Mouse (Mus musculus): ENCODE measurements at regions not wholly inside any gene's neighbourhood (a gene's known extent, or its start where the extent isn't known, plus 50 kb on each side); places are given as distances from the start of the nearest gene placed in this dataset.
A peak's percentile ranks its signal among the peaks of the same experiment; 100 is the strongest.

DNA sequence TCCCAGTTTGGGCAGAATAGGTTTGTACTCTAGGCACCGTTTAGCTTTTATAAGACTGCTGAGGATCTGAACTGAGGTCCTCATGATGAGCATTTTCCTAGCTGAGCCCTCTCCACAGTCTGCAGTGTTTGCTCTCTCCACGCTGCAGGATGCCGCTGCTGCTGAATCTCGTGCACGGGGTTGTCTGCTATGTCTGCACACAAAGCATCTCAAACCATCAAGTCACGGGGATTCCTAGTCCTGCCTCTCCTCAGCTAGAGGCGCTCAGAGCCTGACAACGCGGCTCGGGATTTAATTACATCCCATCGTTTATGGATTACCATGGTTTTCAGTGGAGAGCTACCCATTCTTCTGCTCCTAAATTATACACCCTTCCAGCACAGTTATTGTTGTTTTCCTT is 175.6 kb downstream of the Rnf144b start:
- DNase-seq, result no peak

DNA sequence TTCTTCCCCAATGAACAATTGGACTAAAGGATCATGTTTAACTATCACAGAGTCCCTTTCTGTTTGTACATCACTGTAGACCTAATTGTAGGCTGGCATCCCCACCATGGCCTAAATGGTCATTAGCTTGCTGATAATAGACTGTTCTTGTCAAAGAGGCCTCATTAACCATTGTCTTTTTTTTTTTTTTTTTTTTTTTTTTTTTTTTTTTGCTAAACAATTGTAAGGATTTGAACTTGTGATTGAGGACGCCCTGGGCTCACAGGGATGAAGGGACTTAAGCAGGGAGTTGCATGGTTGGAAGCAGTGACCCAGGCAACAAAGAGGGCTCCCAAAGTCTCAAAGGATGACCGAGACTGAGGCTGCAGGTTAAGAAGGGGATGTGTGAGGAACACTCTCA is 178.0 kb downstream of the Rnf144b start:
- DNase-seq, result no peak

DNA sequence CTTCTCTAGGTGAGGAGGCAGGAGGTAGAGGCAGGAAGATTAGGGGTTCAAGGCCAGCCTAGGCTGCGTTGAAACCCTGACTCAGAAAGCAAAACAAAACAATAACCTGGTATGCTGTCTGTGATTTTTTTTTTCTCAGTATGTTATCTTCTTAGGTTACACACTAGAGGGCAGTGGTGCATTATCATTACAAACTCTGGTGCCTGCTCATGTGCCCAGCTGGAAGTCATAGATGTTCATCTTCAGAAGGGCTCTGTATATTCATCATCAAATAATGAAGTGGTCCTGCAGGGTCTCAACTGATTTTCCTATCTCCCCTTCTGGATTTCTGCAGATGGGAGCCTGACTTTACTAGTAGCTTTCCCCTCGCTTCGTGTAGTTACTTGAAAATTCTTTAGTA is 178.6 kb downstream of the Rnf144b start:
- no peak for DNase-seq

GRCm38 (mm10) chr13:47309492-47309891 is 187.0 kb downstream of the Rnf144b start:
- DNase-seq, result no peak

DNA sequence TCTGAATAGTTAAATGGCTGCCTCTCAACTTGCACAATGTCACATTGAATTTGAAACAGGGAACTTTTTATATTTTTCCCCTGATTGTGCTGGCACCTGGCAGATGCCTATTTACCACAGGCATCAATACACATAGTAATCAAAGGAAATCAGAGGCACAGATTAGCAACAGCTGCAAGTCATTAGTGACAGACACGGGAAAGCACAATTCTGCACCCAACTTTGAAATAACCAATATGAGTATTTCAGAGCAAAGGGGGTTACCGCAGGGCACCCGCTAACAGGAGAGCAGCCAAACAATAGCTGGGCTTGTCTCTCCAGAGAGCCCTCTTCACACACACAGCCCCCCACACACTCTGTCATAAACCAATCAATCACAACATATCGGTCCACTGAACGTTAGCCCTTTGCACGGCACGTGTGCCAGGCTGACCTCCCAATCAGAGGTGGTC is 188.3 kb downstream of the Rnf144b start:
- no peak for DNase-seq

- no peak for DNase-seq
Measured at GRCm38 (mm10) chr13:47319549-47319948, 197.1 kb downstream of the Rnf144b start.

GRCm38 (mm10) chr13:47321876-47322275 is 199.4 kb downstream of the Rnf144b start:
- DNase-seq, result no peak

DNA sequence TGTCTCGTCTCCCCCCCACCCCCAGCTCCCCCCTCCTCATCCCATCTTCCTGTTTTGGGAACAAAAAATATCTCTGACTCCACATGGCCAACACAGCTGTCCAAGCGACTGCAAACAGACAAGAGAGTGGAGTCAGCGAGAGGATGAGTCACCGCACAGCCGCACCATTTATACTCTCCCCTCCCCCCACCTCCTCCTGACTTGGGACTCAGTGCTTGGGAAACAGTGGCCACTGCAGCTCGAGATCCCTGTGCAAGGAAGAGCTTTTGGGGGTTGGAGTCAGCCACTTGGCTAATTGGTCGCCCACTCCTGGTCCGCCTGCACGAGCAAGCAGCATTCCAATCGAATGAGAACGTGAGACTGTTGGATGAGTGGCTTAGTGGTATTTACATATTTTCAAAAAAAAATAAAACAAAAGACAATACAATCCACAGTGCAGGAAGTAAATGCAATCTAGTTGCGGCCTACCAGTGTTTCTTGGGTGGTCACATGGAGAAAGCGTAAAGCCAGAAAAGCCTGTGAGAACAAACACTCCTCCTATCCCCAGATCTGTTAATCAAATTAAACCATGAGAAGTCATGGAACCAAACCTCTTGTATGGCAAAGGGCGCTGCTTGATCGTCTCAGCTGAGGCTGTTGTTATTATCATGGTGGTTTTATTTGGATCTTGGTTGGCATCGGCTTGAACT is 213.7 kb downstream of the Rnf144b start:
- peak; percentile 42 for DNase-seq

DNA sequence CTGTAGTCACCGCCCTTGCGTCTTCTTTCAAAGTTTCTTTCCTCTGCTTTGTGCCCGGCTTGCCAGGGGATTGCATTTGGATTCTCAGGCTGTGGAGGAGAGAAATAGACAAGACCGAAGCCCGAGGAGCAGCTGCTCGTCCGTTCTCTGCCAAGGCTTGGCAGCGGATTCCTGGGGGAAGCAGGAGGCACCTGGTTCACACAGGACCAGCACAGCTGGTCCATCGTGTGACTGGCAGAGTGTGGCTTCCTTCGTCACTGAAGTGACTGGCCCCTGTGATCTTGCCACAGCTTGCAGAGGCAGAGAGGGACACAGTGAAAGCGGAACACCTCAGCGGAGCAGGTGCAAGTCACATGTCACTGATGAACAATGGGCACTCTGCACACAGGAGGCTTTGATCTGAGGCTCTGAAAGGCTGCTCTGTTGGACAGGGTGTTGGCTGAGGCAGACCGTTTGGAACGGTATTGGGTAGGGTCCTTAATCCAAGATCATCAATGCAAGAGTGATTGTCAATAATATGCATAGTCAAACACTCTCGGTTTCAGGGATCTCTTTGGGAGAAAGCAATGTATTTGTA is 214.5 kb downstream of the Rnf144b start:
- peak; percentile 44 for DNase-seq

GRCm38 (mm10) chr13:47339411-47339810 is 217.0 kb downstream of the Rnf144b start:
- no peak for DNase-seq

- DNase-seq, result no peak
Measured at GRCm38 (mm10) chr13:47342361-47342760, 219.9 kb downstream of the Rnf144b start.

- DNase-seq, result no peak
Measured at GRCm38 (mm10) chr13:47345576-47345975, 223.1 kb downstream of the Rnf144b start.

DNA sequence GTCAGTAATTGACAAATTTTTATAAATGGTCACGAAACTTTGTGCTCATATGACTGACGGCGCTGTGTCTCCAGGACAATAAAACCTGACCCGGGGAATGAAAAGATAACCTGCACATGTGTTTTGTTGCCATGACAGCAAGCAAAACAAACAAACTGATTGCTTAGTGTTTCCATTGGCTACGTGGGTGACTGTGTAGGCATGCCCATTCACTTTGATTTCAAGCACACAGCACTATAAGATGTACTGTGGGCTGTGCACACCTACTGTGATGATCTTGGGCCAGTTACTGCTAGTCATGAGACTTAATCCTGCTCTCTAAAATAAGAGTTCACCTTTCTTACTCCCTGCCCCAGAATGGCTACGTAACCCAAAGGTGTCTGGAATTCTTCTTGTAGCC is 225.4 kb downstream of the Rnf144b start:
- no peak for DNase-seq

- DNase-seq, result peak; percentile 76
Measured at GRCm38 (mm10) chr13:47348517-47349145, 226.2 kb downstream of the Rnf144b start.

- no peak for DNase-seq
Measured at GRCm38 (mm10) chr13:47354446-47354845, 232.0 kb downstream of the Rnf144b start.

DNA sequence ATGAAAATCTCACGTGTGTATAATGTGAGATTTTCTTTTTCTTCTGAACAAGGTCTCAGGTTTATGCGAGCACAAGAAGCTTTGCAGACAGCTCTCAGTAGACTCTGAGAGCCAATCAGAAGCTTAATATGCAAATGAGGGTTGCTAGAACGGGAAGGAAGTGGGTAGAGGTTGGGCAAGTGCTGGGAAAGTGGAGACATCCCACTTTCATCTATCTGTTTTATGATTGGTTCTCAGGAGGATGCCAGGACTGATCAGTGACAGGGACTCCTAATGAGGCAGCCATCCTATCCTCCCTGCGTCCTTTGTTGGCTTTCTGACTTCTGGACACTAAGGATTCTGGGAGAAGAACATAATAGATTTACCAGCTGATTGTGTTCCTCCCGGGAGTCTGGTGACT is 232.7 kb downstream of the Rnf144b start:
- no peak for DNase-seq

DNA sequence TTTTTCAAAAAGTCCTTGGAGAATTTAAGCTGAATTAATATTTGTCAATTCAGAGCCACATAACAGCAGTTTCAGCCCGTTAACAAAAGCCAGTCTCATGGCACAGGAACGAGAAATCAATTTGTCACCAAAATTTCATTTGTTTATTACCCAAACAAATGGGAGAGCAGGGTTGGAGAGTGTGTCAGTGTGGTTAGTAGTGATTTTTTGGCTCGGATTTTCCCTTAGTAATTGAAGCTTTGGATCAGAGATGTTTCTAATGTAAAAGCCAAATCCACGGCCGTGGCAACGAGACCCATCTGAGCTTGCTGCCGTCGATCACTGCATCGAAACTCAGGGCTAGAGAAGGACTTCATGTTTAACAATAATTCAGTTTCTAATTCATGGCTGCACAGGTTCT is 236.5 kb downstream of the Rnf144b start:
- no peak for DNase-seq

GRCm38 (mm10) chr13:47365776-47366175 is 243.3 kb downstream of the Rnf144b start:
- no peak for DNase-seq

- DNase-seq, result no peak
Measured at GRCm38 (mm10) chr13:47368041-47368823, 245.8 kb downstream of the Rnf144b start.

DNA sequence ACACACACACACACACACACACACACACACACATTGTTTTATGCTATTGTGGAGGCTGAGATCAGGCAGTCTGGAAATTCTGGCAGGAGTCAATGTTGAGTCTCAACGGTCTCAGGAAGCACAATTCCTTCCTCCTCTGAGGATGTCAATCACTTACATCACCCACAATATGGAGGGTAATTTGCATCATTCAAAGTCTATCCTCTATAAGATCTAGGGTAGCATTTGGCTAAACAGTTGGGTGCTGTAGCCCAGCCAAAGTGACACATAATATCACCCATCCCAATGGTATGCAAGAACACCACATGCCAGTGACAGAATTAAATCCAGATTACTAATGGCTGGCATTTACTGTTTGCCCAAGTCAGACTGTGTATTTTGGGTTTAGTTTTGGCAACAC is 252.1 kb downstream of the Rnf144b start:
- no peak for DNase-seq

DNA sequence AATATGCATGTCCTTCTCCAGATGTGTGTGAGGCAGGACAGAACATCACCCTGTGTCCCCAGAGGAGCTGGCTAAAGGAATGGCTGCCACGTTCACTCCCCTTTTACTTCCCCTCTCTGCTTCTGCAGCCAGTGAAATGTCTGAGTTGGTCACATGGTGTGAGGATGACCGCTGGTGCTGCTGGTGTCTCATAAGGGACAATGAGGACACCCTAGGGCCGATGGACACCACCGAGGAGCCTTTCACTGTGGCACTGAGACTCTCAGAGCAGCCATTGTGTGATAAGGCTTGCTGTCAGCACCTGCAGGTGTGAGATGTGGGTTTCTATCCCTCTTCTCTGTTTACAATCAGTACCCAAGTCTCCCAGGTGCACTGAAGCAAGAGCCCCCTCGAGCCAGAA is 268.6 kb downstream of the Rnf144b start:
- no peak for DNase-seq

- DNase-seq, result no peak
Measured at GRCm38 (mm10) chr13:47397726-47398350, 275.4 kb downstream of the Rnf144b start.

- no peak for DNase-seq
Measured at GRCm38 (mm10) chr13:47398976-47399375, 276.5 kb downstream of the Rnf144b start.

Data from right cerebral cortex, postnatal 25 days (tissue).